Mouse (Mus musculus): Measurements from ENCODE around the gene Ccdc149.

- no peak for TF ChIP-seq POLR2A (IDR thresholded peaks at IDR 0.05; ENCODE audit: insufficient read length, low read depth)
- TF ChIP-seq POLR2AphosphoS2 (IDR thresholded peaks at IDR 0.05; ENCODE audit: insufficient read length, low read depth): no peak
- no peak for TF ChIP-seq TCF12 (IDR thresholded peaks at IDR 0.05; ENCODE audit: insufficient read depth, poor library complexity, severe bottlenecking)
- TF ChIP-seq MYOG (IDR thresholded peaks at IDR 0.05; ENCODE audit: control insufficient read depth in 1 of 3, insufficient read depth in 1 of 3, insufficient read length in 2 of 3, low read depth in 2 of 3): no peak
- TF ChIP-seq REST (IDR thresholded peaks at IDR 0.05; ENCODE audit: insufficient read depth, insufficient read length): no peak
- TF ChIP-seq MAX (IDR thresholded peaks at IDR 0.05; ENCODE audit: low read depth): no peak
- no peak for TF ChIP-seq TCF3 (IDR thresholded peaks at IDR 0.05; ENCODE audit: insufficient read length, low read depth)
- no peak for TF ChIP-seq MYOD1 (IDR thresholded peaks at IDR 0.05; ENCODE audit: control insufficient read depth in 1 of 3, insufficient read length in 2 of 3, low read depth in 2 of 3)
- no peak for TF ChIP-seq USF1 (IDR thresholded peaks at IDR 0.05; ENCODE audit: low read depth)
- no peak for TF ChIP-seq SRF (IDR thresholded peaks at IDR 0.05; ENCODE audit: control insufficient read depth, insufficient read length, low read depth)
Measured at GRCm38 (mm10) chr5:52519921-52520320, 48.6 kb upstream of the Ccdc149 start.
